Mouse (Mus musculus): ENCODE results near the gene Ikzf5.
"Not testable (repeated sequence)": the region's sequence is repeated elsewhere in the genome, so short reads cannot be mapped to it uniquely, and the experiment has no call there.

DNA sequence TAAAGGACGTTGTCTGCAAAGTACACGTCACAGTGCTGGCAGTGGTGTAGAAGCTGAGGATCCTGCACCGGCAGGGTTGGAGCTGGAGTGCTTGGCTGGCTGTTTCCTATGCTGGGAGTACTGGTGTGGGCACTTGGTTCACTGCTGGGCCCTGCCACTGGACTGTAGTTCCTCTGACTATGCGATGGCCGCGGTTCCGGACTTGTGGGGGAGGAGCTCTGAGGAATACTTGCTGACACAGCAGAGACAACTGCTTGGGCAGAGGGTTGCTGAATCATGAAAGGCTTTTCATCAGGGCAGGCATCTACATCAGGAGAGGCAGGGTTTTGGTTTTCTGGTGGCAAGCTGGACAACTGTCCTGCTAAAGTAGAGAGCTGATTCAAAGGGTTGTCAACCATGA lies 18.6 kb downstream of the Ikzf5 start:
- TF ChIP-seq CTCF, EP300 (IDR thresholded peaks at IDR 0.05; ENCODE audit: low read depth): not testable (repeated sequence)
